Mouse (Mus musculus): ENCODE results near the gene Snx9. TPM values are rescaled to one million over a fixed set of nuclear protein-coding genes. Genes with fewer than 3 reads are reported as not detected.

The Snx9 gene
- total and polyA plus RNA-seq, 3 experiments = 26.7 to 55.5 (median 46.7) TPM

DNA sequence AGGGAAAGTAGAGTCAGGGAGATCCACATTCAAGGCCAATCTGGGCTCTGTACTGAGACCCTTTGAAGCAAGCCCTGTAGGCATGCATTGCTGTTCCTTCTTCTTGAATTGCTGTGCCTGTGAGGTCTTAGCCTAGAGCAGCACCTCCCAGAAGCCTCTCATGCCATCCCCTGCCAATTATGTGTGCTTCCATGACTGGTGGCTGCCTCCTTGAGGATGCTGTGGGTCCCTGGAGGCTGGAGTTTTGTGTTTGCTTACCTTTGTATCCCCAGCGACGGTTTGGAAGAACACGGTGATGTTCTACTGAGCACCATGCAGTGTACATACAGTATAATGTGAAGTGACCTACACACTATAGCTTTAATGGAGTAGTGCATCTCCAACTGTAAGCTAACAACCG lies 4.2 kb downstream of the Snx9 start:
- H3K4me1 ChIP-seq (ENCODE audit: insufficient read depth, low read depth, low read length) = peaks cover 25% of the 10 kb centered on the region
- TF ChIP-seq GATA1 (IDR thresholded peaks at IDR 0.05; ENCODE audit: borderline replicate concordance, low read length) = no peak
- no peak for TF ChIP-seq CTCF (IDR thresholded peaks at IDR 0.05; ENCODE audit: low read depth, low read length)
- TF ChIP-seq GATA2 (IDR thresholded peaks at IDR 0.05; ENCODE audit: borderline replicate concordance, low read depth, low read length) = no peak
- TF ChIP-seq POLR2AphosphoS5 (IDR thresholded peaks at IDR 0.05; ENCODE audit: insufficient replicate concordance, low read depth, low read length) = no peak
- no peak overlapping the region for H3K4me3 ChIP-seq (ENCODE audit: low read depth, low read length)
- H3K9me3 ChIP-seq (replicated peaks) = no peaks in the 10 kb centered on the region
- H3K27me3 ChIP-seq (ENCODE audit: insufficient read depth, low read length) = no peaks in the 10 kb centered on the region
- peaks cover 28% of the 10 kb centered on the region for H3K36me3 ChIP-seq (replicated peaks)
- ATAC-seq (ENCODE audit: extremely low read depth, insufficient number of reproducible peaks, low FRiP score, poor library complexity, severe bottlenecking) (no peak), DNase-seq (ENCODE audit: low spot score) (no peak)

DNA sequence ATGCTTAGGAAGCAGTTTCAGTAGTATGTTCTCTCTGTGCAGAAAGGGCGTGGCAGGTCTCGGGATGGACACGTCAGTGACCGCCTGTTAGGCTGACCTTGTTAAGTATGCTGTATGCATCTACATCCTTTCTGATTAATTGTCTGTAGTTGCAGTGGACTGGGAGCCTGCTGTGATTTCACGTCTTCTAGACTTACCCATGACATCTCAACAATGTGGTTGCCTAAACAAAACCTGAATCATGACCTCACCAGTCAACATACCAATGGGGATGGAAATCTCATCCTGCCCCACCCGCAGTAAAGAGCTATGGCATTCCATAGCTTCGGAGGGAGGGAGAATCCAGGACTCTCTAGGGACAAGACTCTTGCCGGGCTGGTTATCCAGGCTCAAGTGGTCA lies 5.0 kb downstream of the Snx9 start:
- Histone ChIP-seq H3K27me3 (ENCODE audit: insufficient read depth, low read length) (no peaks in the 10 kb centered on the region), H3K36me3 (replicated peaks) (peaks cover 28% of the 10 kb centered on the region), H3K4me3 (ENCODE audit: low read depth, low read length) (no peak overlapping the region), H3K4me1 (ENCODE audit: insufficient read depth, low read depth, low read length) (peaks cover 23% of the 10 kb centered on the region), H3K9me3 (replicated peaks) (no peaks in the 10 kb centered on the region)
- ATAC-seq (ENCODE audit: extremely low read depth, insufficient number of reproducible peaks, low FRiP score, poor library complexity, severe bottlenecking) (no peak), DNase-seq (ENCODE audit: low spot score) (no peak)
- TF ChIP-seq GATA1 (IDR thresholded peaks at IDR 0.05; ENCODE audit: borderline replicate concordance, low read length) = no peak
- TF ChIP-seq GATA2 (IDR thresholded peaks at IDR 0.05; ENCODE audit: borderline replicate concordance, low read depth, low read length) = no peak
- TF ChIP-seq CTCF (IDR thresholded peaks at IDR 0.05; ENCODE audit: low read depth, low read length) = no peak
- no peak for TF ChIP-seq TAL1 (conservative IDR thresholded peaks at IDR 0.05; ENCODE audit: low read depth, low read length)
- TF ChIP-seq POLR2AphosphoS5 (IDR thresholded peaks at IDR 0.05; ENCODE audit: insufficient replicate concordance, low read depth, low read length) = no peak

- DNase-seq (ENCODE audit: low spot score) = no peak
These were observed 7.7 kb downstream of the Snx9 start for GRCm38 (mm10) chr17:5848706-5849415.

DNA sequence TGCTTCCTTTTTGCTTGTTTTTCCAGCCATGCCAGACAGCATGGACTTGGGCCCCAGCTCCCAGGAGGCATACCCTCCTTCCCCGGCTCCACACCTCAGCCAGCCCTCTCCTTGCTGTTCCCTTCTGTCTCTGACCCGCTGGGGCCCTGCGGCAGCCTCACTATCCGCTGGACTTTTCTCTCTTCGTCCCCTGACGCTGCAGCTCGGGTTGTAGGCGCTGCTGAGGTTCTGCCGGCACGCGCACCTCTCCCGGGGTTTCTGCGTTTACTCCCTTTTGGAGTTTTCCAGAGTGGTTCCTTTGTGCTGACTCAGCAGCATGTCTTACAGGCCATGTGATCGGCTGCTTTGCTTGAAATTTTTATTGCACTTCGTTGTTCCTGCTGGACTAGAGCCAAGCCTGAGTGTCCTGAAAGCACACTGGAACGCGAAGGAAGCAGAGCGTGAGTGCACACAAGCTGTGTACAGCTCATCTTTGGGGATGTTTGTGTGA lies 8.3 kb downstream of the Snx9 start:
- ATAC-seq (ENCODE audit: extremely low read depth, insufficient number of reproducible peaks, low FRiP score, poor library complexity, severe bottlenecking) (no peak), DNase-seq (ENCODE audit: low spot score) (no peak)
- Histone ChIP-seq H3K27me3 (ENCODE audit: insufficient read depth, low read length) (no peaks in the 10 kb centered on the region), H3K9me3 (replicated peaks) (no peaks in the 10 kb centered on the region), H3K4me3 (ENCODE audit: low read depth, low read length) (no peak overlapping the region), H3K4me1 (ENCODE audit: insufficient read depth, low read depth, low read length) (peaks cover 9% of the 10 kb centered on the region), H3K36me3 (replicated peaks) (peaks cover 34% of the 10 kb centered on the region)
- TF ChIP-seq TAL1 (conservative IDR thresholded peaks at IDR 0.05; ENCODE audit: low read depth, low read length) = no peak
- TF ChIP-seq CTCF (IDR thresholded peaks at IDR 0.05; ENCODE audit: low read depth, low read length) = no peak
- no peak for TF ChIP-seq GATA2 (IDR thresholded peaks at IDR 0.05; ENCODE audit: borderline replicate concordance, low read depth, low read length)
- TF ChIP-seq POLR2AphosphoS5 (IDR thresholded peaks at IDR 0.05; ENCODE audit: insufficient replicate concordance, low read depth, low read length) = no peak
- TF ChIP-seq GATA1 (IDR thresholded peaks at IDR 0.05; ENCODE audit: borderline replicate concordance, low read length) = no peak

More at GRCm38 (mm10) chr17:5848706-5849415, 7.7 kb downstream of the Snx9 start:
- Histone ChIP-seq H3K27me3 (ENCODE audit: insufficient read depth, low read length) (no peaks in the 10 kb centered on the region), H3K36me3 (replicated peaks) (peaks cover 28% of the 10 kb centered on the region), H3K4me1 (ENCODE audit: insufficient read depth, low read depth, low read length) (peaks cover 9% of the 10 kb centered on the region), H3K4me3 (ENCODE audit: low read depth, low read length) (no peak overlapping the region), H3K9me3 (replicated peaks) (no peaks in the 10 kb centered on the region)
- no peak for TF ChIP-seq GATA1 (IDR thresholded peaks at IDR 0.05; ENCODE audit: borderline replicate concordance, low read length)
- TF ChIP-seq GATA2 (IDR thresholded peaks at IDR 0.05; ENCODE audit: borderline replicate concordance, low read depth, low read length) = no peak
- no peak for TF ChIP-seq TAL1 (conservative IDR thresholded peaks at IDR 0.05; ENCODE audit: low read depth, low read length)
- TF ChIP-seq CTCF (IDR thresholded peaks at IDR 0.05; ENCODE audit: low read depth, low read length) = no peak
- TF ChIP-seq POLR2AphosphoS5 (IDR thresholded peaks at IDR 0.05; ENCODE audit: insufficient replicate concordance, low read depth, low read length) = no peak
- ATAC-seq (ENCODE audit: extremely low read depth, insufficient number of reproducible peaks, low FRiP score, poor library complexity, severe bottlenecking) = no peak

- no peak for ATAC-seq (ENCODE audit: extremely low read depth, insufficient number of reproducible peaks, low FRiP score, poor library complexity, severe bottlenecking)
These were observed 8.9 kb downstream of the Snx9 start for GRCm38 (mm10) chr17:5850031-5850430.

GRCm38 (mm10) chr17:5850476-5850875 lies 9.3 kb downstream of the Snx9 start:
- no peak for TF ChIP-seq GATA2 (IDR thresholded peaks at IDR 0.05; ENCODE audit: borderline replicate concordance, low read depth, low read length)
- no peak for TF ChIP-seq CTCF (IDR thresholded peaks at IDR 0.05; ENCODE audit: low read depth, low read length)
- no peak for TF ChIP-seq TAL1 (conservative IDR thresholded peaks at IDR 0.05; ENCODE audit: low read depth, low read length)
- no peak for TF ChIP-seq GATA1 (IDR thresholded peaks at IDR 0.05; ENCODE audit: borderline replicate concordance, low read length)
- no peak for TF ChIP-seq POLR2AphosphoS5 (IDR thresholded peaks at IDR 0.05; ENCODE audit: insufficient replicate concordance, low read depth, low read length)
- H3K9me3 ChIP-seq (replicated peaks) = no peaks in the 10 kb centered on the region
- no peaks in the 10 kb centered on the region for H3K27me3 ChIP-seq (ENCODE audit: insufficient read depth, low read length)
- H3K4me3 ChIP-seq (ENCODE audit: low read depth, low read length) = no peak overlapping the region
- no peak for DNase-seq (ENCODE audit: low spot score)
- no peak for ATAC-seq (ENCODE audit: extremely low read depth, insufficient number of reproducible peaks, low FRiP score, poor library complexity, severe bottlenecking)
- peaks cover 29% of the 10 kb centered on the region for H3K36me3 ChIP-seq (replicated peaks)
- peaks cover 7% of the 10 kb centered on the region for H3K4me1 ChIP-seq (ENCODE audit: insufficient read depth, low read depth, low read length)

More at GRCm38 (mm10) chr17:5850031-5850430, 8.9 kb downstream of the Snx9 start:
- Histone ChIP-seq H3K27me3 (ENCODE audit: insufficient read depth, low read length) (no peaks in the 10 kb centered on the region), H3K36me3 (replicated peaks) (peaks cover 32% of the 10 kb centered on the region), H3K4me1 (ENCODE audit: insufficient read depth, low read depth, low read length) (peaks cover 9% of the 10 kb centered on the region), H3K4me3 (ENCODE audit: low read depth, low read length) (no peak overlapping the region), H3K9me3 (replicated peaks) (no peaks in the 10 kb centered on the region)
- no peak for DNase-seq (ENCODE audit: low spot score)
- TF ChIP-seq POLR2AphosphoS5 (IDR thresholded peaks at IDR 0.05; ENCODE audit: insufficient replicate concordance, low read depth, low read length) (no peak), CTCF (IDR thresholded peaks at IDR 0.05; ENCODE audit: low read depth, low read length) (no peak), TAL1 (conservative IDR thresholded peaks at IDR 0.05; ENCODE audit: low read depth, low read length) (no peak)

Measured in G1E (cell line).